Mouse (Mus musculus) liver, embryonic 12.5 days (tissue): ENCODE measurements around the gene Tbc1d2b. TPM values are rescaled to one million over a fixed set of nuclear protein-coding genes. Genes with fewer than 3 reads are reported as not detected.

Experiments used
- ATAC-seq: fragments of 200-750 bp; cut with Nextera tagmentation; 2 replicates; pipeline ENCODE4 v1.8.0; 2017; ENCODE audit warnings: moderate number of reproducible peaks, mild to moderate bottlenecking, moderate library complexity
- H3K27ac ChIP-seq: fragments of 300-500 bp; sonication (generic); 2 replicates; pipeline ENCODE4 v1.5.1; 2016; ENCODE audit warnings: mild to moderate bottlenecking
- H3K27me3 ChIP-seq: fragments of 300-500 bp; sonication (generic); replicated peaks from 2 replicates; pipeline ENCODE4 v1.6.1; 2016; ENCODE audit warnings: mild to moderate bottlenecking, moderate library complexity
- H3K36me3 ChIP-seq: fragments of 300-500 bp; sonication (generic); 2 replicates; pipeline ENCODE4 v1.6.1; 2016; ENCODE audit warnings: mild to moderate bottlenecking, moderate library complexity
- H3K4me1 ChIP-seq: fragments of 300-500 bp; sonication (generic); 2 replicates; pipeline ENCODE4 v1.6.1; 2016
- H3K4me2 ChIP-seq: fragments of 300-500 bp; sonication (generic); 2 replicates; pipeline ENCODE4 v1.6.1; 2016; ENCODE audit warnings: mild to moderate bottlenecking, moderate library complexity
- H3K4me3 ChIP-seq: fragments of 300-500 bp; sonication (generic); 2 replicates; pipeline ENCODE4 v1.5.1; 2016; ENCODE audit warnings: mild to moderate bottlenecking, moderate library complexity
- H3K9ac ChIP-seq: fragments of 300-500 bp; sonication (generic); 2 replicates; pipeline ENCODE4 v1.6.1; 2016; ENCODE audit warnings: mild to moderate bottlenecking, moderate library complexity
- H3K9me3 ChIP-seq: fragments of 300-500 bp; sonication (generic); replicated peaks from 2 replicates; pipeline ENCODE4 v1.6.1; 2016; ENCODE audit warnings: mild to moderate bottlenecking, moderate library complexity
- WGBS: fragments of 180-500 bp; shearing (Covaris S2); methylation state at CpG from one replicate; pipeline ENCODE4 v1.1.7; 2016; ENCODE audit not compliant: insufficient replicate concordance; 5-methylcytosine and 5-hydroxymethylcytosine counted together
- polyA plus RNA-seq: library from polyadenylated mRNA; unstranded; fragments of >200 nt; fragmentation: Nextera tagmentation; extraction: Ambion mirVana; gene quantifications from 2 replicates; pipeline ENCODE4 v1.2.1, GENCODE M21; 2016

The Tbc1d2b gene
- polyA plus RNA-seq, 1 experiment from 2014 or later = 11.0 TPM

- peak overlapping the region; percentile 77 for H3K9ac ChIP-seq
- no peaks in the 10 kb centered on the region for H3K27me3 ChIP-seq
- H3K4me2 ChIP-seq = peak overlapping the region; percentile 73
- WGBS = 25% methylated on average over 9 of the region's 9 CpGs
- peak; percentile 97 for ATAC-seq
- peak overlapping the region; percentile 100 for H3K27ac ChIP-seq
- peaks cover 90% of the 10 kb centered on the region for H3K4me1 ChIP-seq
- peaks cover 75% of the 10 kb centered on the region for H3K36me3 ChIP-seq
- peak overlapping the region; percentile 41 for H3K4me3 ChIP-seq
- H3K9me3 ChIP-seq = no peaks in the 10 kb centered on the region
These were observed 33.2 kb downstream of the Tbc1d2b start for GRCm38 (mm10) chr9:90237232-90238062.

DNA sequence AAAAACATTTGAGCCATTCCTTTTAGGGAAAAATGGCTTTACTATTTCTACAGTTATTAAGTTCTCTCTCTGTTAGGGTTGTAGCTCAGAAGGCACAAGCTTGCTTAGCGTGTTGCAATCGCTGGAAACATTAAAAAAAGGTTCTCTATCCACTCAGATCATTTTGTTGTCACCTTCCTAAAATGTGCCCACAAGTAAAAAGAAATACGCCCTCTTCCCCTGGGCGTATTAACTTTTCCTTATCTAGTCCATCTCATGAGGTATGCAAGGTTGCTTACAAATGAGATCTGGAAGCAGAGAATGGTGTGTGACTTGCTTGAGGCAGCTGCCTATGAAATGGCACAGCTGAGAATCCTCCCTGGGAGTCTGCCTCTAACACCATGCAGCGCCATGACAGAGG lies 33.8 kb downstream of the Tbc1d2b start:
- Histone ChIP-seq H3K4me2 (peak overlapping the region; percentile 73), H3K4me1 (peaks cover 93% of the 10 kb centered on the region), H3K9ac (peak overlapping the region; percentile 77), H3K4me3 (no peak overlapping the region), H3K36me3 (peaks cover 76% of the 10 kb centered on the region), H3K27me3 (no peaks in the 10 kb centered on the region), H3K27ac (peak overlapping the region; percentile 100), H3K9me3 (no peaks in the 10 kb centered on the region)
- WGBS = 65% methylated on average over 5 of the region's 5 CpGs
- ATAC-seq = peak; percentile 4; the same call in 1 of the 2 replicates

DNA sequence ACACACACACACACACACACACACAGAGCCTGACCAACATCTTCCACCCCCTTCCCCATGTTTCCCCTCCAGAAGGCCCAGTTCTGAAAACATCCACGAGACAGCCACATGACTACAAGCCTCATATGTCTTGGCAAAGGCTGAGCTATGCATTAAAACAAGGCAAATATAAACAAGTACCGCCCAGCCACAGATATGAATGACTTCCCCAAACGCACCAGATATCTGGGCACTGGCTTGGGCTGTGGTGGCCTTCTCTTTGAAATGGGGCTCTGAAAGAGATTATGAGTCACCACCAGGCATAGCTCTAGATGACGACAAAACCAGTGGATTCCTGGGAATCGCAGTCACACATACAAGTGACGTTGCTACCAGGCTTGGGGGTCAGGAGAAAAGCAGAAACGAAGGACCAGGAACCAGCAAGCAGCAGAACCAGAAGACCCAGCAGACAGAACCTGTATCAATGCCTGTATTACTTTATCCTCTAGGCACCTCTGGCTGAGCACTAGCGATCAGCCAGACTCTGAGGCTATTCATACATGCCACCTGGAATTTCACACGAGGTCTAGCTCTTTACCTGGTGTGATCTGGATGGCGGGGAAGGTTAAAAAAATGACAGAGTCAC lies 35.2 kb downstream of the Tbc1d2b start:
- 49% methylated on average over 10 of the region's 10 CpGs for WGBS
- Histone ChIP-seq H3K36me3 (peaks cover 73% of the 10 kb centered on the region), H3K4me1 (peaks cover 92% of the 10 kb centered on the region), H3K27me3 (no peaks in the 10 kb centered on the region), H3K4me2 (no peak overlapping the region; the same call in 1 of the 2 replicates), H3K9ac (peak overlapping the region; percentile 49), H3K27ac (peak overlapping the region; percentile 100), H3K9me3 (no peaks in the 10 kb centered on the region), H3K4me3 (no peak overlapping the region)
- peak; percentile 20 for ATAC-seq

DNA sequence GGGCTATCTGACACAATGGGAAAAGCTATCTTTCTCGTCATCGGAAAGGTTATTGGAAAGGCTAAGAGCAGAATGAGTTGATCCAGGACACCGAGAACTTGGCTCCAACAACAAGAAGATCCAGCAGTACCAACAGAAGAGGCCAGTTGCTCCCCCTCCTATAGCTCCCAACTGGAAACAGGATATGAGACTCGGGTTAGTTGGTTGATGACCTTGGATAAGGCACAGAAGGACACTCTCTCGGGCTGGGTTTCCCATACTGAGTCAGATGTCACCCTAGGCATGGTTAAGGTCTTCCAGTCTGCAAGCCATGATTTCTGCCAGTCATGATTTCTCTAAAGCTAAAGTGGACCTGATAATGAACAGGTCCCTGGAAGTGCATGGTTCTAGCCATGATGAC lies 35.8 kb downstream of the Tbc1d2b start:
- no peaks in the 10 kb centered on the region for H3K9me3 ChIP-seq
- no peak overlapping the region for H3K4me3 ChIP-seq
- no peak for ATAC-seq
- peak overlapping the region; percentile 100 for H3K27ac ChIP-seq
- H3K4me1 ChIP-seq = peaks cover 87% of the 10 kb centered on the region
- no peak overlapping the region for H3K4me2 ChIP-seq
- peaks cover 67% of the 10 kb centered on the region for H3K36me3 ChIP-seq
- H3K9ac ChIP-seq = peak overlapping the region; percentile 49; the same call in 1 of the 2 replicates
- H3K27me3 ChIP-seq = no peaks in the 10 kb centered on the region
- 78% methylated on average over 5 of the region's 5 CpGs for WGBS

DNA sequence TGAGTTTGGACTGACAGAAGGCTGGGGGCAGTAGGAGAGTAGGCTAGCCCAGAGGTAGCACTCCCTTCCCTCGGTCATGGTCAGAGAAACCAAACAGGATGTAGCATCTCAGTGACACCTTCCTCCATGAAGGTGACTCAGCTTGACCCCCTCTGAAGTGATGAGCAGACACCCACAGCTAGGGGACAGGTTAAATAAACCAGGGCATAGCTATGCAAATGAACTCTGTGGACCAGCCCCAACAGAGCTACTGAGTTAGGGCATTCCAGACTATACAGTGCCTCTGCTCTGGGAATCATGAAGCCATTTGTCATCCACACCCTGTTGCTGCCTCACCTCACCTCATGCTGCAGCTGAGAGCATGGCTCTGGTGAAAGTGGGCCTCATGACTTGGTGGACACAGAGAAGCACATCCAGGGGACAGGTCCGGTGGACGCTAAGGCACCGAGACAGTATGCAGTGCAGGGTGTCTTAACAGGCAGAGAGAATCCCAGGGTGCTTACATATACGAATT lies 36.6 kb downstream of the Tbc1d2b start:
- H3K4me2 ChIP-seq = no peak overlapping the region
- H3K36me3 ChIP-seq = peaks cover 59% of the 10 kb centered on the region
- WGBS = 85% methylated on average over 5 of the region's 5 CpGs
- no peak for ATAC-seq
- H3K9me3 ChIP-seq = no peaks in the 10 kb centered on the region
- H3K4me1 ChIP-seq = peaks cover 83% of the 10 kb centered on the region
- H3K27ac ChIP-seq = peak overlapping the region; percentile 100
- H3K4me3 ChIP-seq = no peak overlapping the region
- H3K27me3 ChIP-seq = no peaks in the 10 kb centered on the region
- H3K9ac ChIP-seq = no peak overlapping the region; the same call in 1 of the 2 replicates

- Histone ChIP-seq H3K9me3 (no peaks in the 10 kb centered on the region), H3K27me3 (no peaks in the 10 kb centered on the region), H3K4me2 (no peak overlapping the region), H3K9ac (no peak overlapping the region), H3K27ac (peak overlapping the region; percentile 100), H3K4me1 (peaks cover 74% of the 10 kb centered on the region), H3K4me3 (no peak overlapping the region), H3K36me3 (peaks cover 60% of the 10 kb centered on the region)
- ATAC-seq = no peak
- 81% methylated on average over 8 of the region's 8 CpGs for WGBS
These were observed 37.6 kb downstream of the Tbc1d2b start for GRCm38 (mm10) chr9:90232781-90233690.

GRCm38 (mm10) chr9:90227171-90227570 lies 43.4 kb downstream of the Tbc1d2b start:
- H3K9ac ChIP-seq = no peak overlapping the region
- H3K27ac ChIP-seq = no peak overlapping the region
- H3K4me2 ChIP-seq = no peak overlapping the region
- no peaks in the 10 kb centered on the region for H3K27me3 ChIP-seq
- peaks cover 78% of the 10 kb centered on the region for H3K36me3 ChIP-seq
- no peak overlapping the region for H3K4me3 ChIP-seq
- ATAC-seq = peak; percentile 25; the same call in 1 of the 2 replicates
- H3K9me3 ChIP-seq = no peaks in the 10 kb centered on the region
- WGBS = 84% methylated on average over 12 of the region's 12 CpGs
- peaks cover 24% of the 10 kb centered on the region for H3K4me1 ChIP-seq

GRCm38 (mm10) chr9:90226742-90227096 lies 43.9 kb downstream of the Tbc1d2b start:
- Histone ChIP-seq H3K4me1 (peaks cover 20% of the 10 kb centered on the region), H3K4me2 (no peak overlapping the region), H3K4me3 (no peak overlapping the region), H3K27me3 (no peaks in the 10 kb centered on the region), H3K27ac (no peak overlapping the region), H3K9ac (no peak overlapping the region), H3K9me3 (no peaks in the 10 kb centered on the region), H3K36me3 (peaks cover 79% of the 10 kb centered on the region)
- peak; percentile 35; the same call in 1 of the 2 replicates for ATAC-seq
- WGBS = 83% methylated on average over 2 of the region's 2 CpGs

GRCm38 (mm10) chr9:90226081-90226741 lies 44.4 kb downstream of the Tbc1d2b start:
- Histone ChIP-seq H3K36me3 (peaks cover 83% of the 10 kb centered on the region), H3K27ac (0 out of 2 replicates have a peak overlapping the region, but pooled peaks have one; percentile 0)

DNA sequence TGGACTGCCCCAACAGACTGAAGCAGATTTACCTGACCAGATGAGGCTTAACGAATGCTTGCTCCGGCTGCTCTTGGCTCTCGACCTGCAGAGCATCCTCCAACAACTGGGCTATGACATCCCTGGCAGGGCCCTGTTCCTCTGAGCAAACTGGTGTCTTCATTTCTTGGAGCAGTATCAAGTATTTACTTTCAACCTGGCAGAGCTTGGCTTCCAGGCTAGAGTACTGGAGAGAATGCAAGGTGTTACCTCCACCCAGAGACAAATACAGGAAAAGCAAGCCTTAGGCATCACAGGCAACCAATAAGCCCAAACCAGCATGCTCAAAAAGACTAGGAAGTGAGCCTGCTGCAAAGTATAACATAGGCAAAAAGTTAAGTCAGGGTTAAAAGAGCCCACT lies 48.3 kb downstream of the Tbc1d2b start:
- Histone ChIP-seq H3K27me3 (no peaks in the 10 kb centered on the region), H3K4me3 (no peak overlapping the region), H3K9me3 (no peaks in the 10 kb centered on the region), H3K9ac (no peak overlapping the region), H3K4me1 (peaks cover 12% of the 10 kb centered on the region), H3K36me3 (peaks cover 96% of the 10 kb centered on the region), H3K27ac (no peak overlapping the region), H3K4me2 (no peak overlapping the region)
- no peak for ATAC-seq
- 91% methylated on average over 3 of the region's 3 CpGs for WGBS

More at GRCm38 (mm10) chr9:90226081-90226741, 44.4 kb downstream of the Tbc1d2b start:
- no peak overlapping the region for H3K4me3 ChIP-seq
- peaks cover 15% of the 10 kb centered on the region for H3K4me1 ChIP-seq
- no peaks in the 10 kb centered on the region for H3K9me3 ChIP-seq
- 87% methylated on average over 21 of the region's 21 CpGs for WGBS
- H3K4me2 ChIP-seq = no peak overlapping the region
- no peak overlapping the region for H3K9ac ChIP-seq
- no peak for ATAC-seq
- no peaks in the 10 kb centered on the region for H3K27me3 ChIP-seq

DNA sequence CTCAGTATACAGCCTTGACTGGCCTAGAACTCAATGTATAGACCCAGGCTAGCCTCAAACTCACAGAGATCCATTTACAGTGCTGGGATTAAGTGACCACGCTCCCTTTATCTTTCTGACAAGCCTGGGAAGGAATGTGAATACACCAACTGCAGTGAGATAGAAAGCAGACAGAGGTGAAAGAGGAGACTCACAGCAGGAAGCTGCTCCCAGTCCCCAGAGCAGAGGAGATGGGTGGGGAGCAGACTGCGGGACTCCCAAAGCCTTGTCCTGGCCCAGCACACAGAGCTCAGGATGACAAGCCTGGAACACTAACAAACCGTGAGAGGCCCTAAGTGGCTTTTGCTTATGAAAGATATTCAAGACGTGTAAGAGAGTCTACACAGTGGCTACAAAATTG lies 53.1 kb downstream of the Tbc1d2b start:
- 74% methylated on average over 4 of the region's 4 CpGs for WGBS
- Histone ChIP-seq H3K4me3 (no peak overlapping the region), H3K9ac (no peak overlapping the region), H3K27ac (no peak overlapping the region), H3K4me2 (no peak overlapping the region), H3K9me3 (no peaks in the 10 kb centered on the region), H3K36me3 (peaks cover 95% of the 10 kb centered on the region), H3K27me3 (no peaks in the 10 kb centered on the region), H3K4me1 (peaks cover 18% of the 10 kb centered on the region; the same call in 1 of the 2 replicates)
- ATAC-seq = no peak
